Mouse (Mus musculus) left cerebral cortex, postnatal 4 days (tissue): ENCODE data around the gene Npffr2. TPM values are rescaled to one million over a fixed set of nuclear protein-coding genes. Genes with fewer than 3 reads are reported as not detected.

Source experiments
- total RNA-seq, 2 experiments: library from RNA; stranded (reverse); gene quantifications; 2 replicates each; pipeline ENCODE4 v1.2.3; 2021

Npffr2 gene
- total RNA-seq, 2 experiments from 2014 or later: 0.46 to 0.70 TPM

Other genes with a start within 250 kb of the Npffr2 start
- not detected for gene Gc, start 69.5 kb upstream of the Npffr2 start, total RNA-seq